Mouse (Mus musculus): ENCODE measurements around the gene Nop9.

Nop9 gene

DNA sequence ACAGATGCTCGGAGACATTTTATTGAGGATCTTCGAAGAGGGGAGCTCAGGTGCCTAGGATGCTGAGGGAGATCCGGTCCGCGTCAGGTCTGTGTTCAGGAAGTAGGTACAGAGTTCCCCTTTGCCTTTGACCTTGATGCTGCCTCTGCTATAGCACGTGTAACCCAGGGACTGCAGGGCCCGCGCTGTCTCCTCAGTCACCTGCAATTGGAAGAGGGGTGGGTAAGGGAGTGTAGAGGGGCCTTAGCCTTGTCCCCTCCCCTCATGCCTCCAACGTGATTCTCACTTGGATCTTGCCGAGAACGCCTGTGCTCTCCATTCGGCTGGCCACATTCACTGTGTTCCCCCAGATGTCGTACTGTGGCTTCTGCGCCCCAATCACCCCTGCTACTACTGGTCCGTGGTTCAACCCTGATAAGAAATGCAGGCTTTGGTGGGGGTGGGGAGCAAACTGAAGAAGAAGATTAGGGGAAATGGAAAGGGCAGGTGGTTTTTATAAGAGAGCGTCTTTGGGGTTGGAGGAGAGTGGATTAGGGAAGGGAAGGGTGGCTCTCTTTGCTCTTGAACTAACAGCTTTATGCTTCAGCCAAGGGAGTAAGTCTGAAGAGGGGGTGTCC is 23.7 kb downstream of the Nop9 start:
- DNase-seq (ENCODE audit: extremely low read depth, low read depth): peak; percentile 89

DNA sequence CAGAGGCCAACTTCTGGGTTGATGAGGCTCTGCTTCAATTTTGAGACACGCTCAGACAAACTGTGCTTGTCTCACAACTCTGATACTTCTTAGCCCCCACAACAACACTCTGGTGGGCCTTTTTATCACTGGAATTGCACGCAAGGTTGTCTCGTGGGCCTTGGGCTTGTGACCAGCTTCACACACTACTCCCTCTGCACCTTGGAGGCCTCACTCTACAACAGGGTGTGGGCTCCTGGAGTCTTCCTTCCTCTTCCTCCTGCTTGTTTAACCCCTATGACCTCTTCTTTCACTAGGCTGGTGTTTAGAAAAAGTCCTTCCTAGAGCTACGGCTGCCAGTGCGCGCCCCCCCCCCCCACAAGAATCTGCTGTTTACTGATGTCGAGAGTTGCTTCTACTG is 31.2 kb downstream of the Nop9 start:
- no peak for DNase-seq (ENCODE audit: extremely low read depth, low read depth)

DNA sequence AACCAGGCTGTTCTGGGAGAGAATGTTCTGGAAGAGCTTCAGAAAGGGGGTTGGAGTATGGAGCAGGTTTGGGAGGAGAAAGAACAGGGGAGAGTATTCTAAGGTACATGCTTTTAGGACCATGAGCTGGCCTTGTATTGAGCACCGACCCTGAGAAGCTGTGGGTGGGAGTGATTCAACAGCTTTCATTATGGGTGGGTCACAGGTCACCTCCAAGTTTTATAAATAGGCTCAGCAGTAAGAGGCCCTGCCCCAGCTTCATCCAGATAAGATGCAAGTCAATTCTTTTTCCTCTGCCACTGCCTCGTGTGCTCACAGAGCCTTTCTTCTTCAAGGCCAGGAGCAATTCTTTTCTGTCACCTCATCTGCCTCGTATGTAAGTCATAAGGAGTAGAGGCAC is 31.7 kb downstream of the Nop9 start:
- no peak for DNase-seq (ENCODE audit: extremely low read depth, low read depth)

DNA sequence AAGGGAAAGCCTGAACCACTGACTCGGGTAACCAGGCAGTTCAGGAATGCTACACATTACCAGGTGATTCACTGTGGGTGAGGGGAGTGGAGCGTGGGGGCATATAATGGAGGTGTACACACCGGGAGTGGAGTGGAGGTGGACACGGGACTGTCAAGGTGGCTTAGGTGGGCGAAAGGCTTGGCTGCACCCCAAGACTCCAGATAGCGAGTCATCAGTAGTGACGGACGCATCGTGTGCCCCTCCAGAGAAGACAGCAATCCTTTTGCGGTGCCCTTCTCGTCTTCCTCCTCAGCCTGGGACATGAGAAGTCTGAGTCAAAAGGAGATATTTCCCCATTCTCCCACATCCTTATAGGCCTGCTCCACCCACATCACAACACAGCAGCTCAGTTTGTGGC is 32.3 kb downstream of the Nop9 start:
- DNase-seq (ENCODE audit: extremely low read depth, low read depth): no peak

DNA sequence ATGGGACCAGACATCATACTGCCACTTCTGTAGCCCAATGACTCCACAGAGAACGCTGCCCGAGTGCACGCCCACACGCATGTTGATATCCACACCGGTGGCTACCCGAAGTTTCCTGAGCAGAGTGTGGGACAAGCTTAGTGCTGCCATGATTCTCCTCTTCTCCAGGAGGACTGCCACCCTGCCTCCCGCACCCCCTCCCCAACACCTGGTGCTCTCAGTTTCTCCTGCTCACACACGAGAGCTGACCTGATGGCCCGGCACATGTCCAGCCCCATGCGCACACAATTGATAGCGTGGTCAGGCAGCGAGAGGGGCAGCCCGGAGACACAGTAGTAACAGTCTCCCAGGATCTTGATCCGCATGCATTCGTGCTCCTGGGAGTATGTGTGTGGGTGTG is 33.2 kb downstream of the Nop9 start:
- no peak for DNase-seq (ENCODE audit: extremely low read depth, low read depth)

DNA sequence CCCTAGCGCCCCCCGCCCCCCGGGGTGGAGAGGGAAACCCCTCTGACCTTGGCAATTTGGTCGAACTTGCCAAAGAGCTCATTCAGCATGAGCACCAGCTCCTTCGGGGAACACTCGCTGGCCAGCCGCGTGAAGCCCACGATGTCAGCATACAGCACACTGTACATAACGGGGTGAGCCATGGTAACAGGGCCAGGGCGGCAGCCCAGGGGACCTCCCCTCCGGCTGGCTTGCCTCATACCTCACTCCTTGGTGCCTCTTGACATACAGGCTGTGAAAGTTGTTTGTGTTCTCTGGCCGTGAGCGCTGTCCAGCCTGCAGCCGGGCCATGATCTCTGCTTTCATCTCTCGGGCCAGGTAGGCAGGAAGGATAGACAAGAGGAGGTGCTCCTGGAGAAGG is 34.2 kb downstream of the Nop9 start:
- no peak for DNase-seq (ENCODE audit: extremely low read depth, low read depth)

DNA sequence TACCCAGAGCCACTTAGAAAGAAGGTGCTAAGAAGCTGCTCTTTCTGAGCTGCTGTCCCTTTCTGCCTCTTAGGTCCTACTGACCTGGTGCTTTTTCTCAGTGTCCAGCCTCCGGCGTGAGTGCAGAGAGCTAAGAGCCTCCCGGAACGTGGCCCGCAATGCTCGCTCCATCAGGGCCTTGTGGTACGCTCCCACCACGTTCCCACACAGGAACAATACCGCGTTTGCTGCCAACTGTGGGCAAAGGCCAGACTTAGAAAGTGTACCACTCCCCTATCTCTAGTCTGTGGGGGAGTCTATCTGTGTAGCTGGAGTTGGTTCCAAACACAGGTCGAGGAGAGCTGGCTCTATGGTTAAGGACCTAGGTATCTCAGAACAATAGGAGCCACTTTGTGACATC is 35.2 kb downstream of the Nop9 start:
- no peak for DNase-seq (ENCODE audit: extremely low read depth, low read depth)

DNA sequence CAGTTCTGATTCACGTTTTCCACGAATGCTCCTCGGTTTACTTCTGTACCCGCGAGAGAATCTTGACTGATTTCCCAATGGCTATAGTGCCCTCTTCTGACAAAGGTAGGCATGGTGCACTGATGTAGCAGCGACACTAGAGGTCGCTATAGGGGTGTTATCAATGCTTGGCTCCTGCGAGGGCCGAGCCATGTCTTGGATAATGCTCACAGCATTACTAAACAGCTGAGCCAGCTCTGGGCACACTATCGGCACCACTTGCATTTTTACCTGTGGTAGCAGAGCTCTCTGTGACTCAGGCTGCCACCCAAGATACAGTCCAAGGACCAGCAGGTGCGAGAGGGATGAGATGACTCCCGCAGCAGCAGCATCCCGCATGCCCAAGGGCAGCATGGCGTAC is 35.8 kb downstream of the Nop9 start:
- DNase-seq (ENCODE audit: extremely low read depth, low read depth): no peak

DNA sequence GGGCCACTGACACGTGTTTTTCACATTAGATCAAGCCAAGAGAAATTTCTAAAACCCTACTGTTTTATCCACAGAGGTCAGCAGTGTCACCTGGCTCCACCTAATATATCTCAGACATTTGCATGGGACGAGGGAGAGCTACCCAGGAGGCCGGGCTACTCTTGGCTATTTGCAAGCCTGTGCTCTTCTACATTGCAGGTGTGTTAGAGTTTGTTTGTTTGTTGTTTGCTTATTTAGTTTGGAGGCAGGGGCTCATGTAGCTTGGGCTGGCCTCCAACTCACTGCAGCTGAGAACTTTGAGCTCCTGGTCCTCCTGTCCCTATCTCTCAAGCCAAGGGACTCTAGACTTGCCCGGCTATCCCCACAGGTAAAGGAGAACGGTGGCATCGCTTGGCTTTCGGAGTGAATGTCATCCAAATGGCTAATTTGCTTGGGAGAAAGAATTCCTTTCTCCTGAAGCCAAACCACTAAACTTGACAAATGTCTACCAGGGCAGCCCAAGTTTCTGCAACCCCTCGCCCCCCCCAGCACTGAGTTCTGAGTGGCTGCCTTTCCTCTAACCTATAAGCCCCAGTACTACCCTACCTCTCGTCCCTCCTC is 37.0 kb downstream of the Nop9 start:
- no peak for DNase-seq (ENCODE audit: extremely low read depth, low read depth)

DNA sequence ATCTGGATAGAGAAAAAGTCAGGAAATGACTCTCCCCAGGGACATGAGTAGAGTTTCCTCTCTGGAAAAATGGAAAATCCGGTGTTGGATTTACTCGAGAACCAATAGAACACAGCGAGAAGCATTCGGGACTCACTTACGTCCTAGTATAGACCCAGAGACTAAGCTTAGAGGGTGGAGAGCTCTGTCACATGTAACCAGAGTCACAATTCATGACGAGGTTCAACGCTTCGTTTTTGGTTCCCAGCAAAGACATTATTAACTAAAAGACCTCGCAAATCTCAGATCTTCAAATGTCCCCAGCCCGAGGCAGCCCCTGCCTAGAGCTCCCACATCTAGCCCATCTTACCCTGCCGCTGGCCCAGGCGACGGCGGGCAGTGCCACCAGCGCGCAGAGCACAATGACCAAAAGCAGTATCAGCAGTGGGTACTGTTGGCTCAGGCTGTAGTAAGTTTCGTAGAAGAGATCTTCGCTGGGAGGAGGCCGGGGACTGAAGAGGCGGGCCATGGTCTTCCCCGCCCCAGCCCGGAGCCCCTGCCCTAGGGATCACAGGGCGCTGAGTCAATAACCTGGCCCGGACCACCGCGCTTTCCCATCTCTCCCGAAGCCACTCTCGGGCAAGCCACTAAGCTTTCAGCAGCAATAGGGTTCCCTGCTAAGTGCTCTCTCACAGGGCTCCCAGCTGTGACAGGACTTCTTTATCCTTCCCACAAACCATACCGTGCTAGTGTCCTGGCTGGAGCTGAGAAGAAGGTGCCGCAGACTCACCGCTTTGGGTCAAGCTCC is 37.9 kb downstream of the Nop9 start:
- no peak for DNase-seq (ENCODE audit: extremely low read depth, low read depth)

DNA sequence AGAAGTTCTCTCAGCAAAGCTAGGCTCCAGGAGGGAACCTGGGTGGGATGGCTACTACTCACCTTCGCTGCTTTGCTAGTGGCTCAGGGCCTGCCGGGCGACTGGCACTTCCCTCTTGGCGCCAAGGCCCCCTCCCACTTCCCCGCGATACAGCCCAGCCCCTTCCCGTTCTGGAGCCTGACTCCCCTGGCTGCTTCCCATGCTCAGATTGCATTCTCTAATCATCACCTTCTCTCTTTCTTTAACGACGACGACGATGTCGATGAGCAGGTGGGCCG is 38.4 kb downstream of the Nop9 start, which contains the start of gene Adcy4:
Gene Adcy4, minus strand, starts transcription at position 138 of the 278 bp plus-strand sequence.
- DNase-seq (ENCODE audit: extremely low read depth, low read depth): no peak

DNA sequence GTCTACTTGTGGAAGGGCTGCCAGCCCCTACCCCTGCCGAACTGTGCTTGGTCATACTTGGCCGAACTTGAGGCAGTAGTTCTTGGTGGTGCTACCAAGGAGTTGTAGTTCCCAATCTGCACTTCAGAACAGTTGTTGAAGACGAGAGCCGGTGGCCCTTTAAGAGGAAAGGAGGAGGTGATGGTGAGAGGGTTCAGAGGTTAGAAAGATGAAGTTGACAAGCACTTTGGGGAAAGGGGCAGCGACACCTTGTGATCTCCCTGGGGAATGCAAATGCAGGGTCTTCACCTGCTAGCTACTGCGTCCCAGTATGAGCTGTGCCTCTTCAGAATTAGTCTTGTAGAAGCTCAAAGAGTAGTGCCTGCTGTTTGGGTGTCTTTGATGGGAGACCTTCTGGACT is 39.7 kb downstream of the Nop9 start:
- no peak for DNase-seq (ENCODE audit: extremely low read depth, low read depth)

DNA sequence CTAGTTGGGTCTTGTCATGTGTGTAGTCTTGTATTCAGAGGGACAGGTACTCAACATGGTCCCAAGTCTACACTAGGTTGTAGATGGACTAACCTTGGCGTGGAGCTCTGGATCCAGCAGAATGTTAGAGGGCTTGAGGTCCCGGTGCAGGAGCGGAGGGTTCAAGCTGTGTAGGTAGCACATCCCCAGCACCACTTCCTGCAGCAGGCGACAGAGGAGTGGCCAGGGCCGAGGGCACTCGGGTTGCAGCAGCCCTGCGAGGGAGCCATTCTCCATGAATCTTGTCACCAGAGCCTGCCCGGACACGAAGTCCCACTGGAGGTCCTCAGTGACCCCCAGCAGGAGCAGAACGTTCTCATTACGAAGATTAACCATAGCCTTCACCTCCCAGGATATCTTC is 42.2 kb downstream of the Nop9 start:
- DNase-seq (ENCODE audit: extremely low read depth, low read depth): no peak

DNA sequence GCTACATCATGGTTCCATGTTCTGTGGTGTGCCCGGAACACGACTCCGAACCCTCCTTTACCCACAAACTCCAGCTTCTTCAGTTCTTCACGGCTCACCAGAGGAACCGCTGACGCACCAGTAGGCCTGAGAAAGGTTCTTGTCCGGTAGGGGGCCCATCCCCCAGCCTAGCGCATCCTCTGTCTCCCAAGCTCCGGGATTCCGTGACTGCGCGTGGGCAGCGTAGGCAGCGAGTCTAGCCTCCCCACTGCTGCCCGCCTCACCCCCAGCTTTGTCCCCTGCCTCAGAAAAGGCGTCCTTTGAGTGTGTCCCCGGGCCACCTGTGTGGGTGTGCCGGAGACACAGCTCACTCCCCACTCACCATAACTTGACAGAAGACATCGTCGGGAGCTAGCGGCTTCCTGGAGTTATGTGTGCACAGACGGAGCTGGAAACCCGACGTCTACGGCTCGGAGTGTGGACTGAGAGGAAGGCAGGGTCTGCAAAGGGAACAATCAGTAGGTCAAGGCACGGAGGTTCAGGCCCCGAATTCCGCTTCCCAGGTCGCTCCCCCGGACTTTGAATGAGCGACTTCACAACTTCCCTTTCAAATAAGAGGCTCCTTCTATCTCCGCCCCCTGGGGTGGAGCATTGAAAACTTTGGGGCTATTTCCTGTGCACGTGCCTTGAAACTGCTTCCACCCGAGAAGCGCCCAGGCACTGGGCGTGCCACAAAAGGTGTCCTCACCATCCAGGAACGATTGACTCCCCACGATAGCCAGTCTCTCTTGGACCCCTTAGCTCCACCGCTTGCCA is 43.0 kb downstream of the Nop9 start, which contains the start of gene Ripk3:
Gene Ripk3, minus strand, starts transcription at position 610 of the 795 bp plus-strand sequence.
- peak; percentile 88 for DNase-seq (ENCODE audit: extremely low read depth, low read depth)

DNA sequence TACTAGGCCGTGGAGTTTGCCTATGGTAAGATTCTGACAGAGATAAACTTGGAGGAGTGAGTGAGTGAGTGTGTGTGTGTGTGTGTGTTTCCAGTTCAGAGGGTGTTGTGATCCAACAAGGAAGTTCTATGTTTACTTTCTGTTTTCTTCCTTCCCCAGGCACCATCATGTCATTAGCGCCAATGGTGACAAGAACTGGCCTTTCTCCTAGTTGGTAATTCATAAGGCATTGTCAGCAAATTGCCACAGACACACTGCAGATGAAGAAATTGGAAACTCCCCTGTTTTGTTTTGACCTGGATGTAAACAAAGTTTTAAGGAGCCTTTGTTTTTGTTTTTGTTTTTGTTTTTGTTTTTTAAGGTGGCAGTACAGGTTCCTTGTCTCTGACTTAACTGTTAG is 48.0 kb downstream of the Nop9 start:
- DNase-seq (ENCODE audit: extremely low read depth, low read depth): no peak

DNA sequence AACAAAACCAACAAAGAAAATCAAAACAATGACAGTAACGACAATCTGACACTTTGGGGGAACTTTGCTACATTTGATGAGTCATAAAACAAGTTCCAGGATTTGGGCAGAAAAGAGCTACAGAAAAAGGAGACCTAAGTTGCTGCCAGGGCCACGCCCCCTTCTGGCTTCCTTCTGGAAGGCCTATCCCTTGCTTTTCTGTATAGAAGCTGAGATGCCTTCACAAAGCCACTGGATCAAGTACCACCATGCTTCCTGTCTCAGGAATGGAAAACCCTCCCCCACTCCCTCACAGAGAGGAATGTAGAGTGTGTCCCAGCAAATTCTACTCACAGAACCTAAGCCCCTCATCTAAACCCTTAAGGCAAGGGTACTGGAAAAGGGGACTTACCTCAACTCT is 48.5 kb downstream of the Nop9 start:
- DNase-seq (ENCODE audit: extremely low read depth, low read depth): no peak

DNA sequence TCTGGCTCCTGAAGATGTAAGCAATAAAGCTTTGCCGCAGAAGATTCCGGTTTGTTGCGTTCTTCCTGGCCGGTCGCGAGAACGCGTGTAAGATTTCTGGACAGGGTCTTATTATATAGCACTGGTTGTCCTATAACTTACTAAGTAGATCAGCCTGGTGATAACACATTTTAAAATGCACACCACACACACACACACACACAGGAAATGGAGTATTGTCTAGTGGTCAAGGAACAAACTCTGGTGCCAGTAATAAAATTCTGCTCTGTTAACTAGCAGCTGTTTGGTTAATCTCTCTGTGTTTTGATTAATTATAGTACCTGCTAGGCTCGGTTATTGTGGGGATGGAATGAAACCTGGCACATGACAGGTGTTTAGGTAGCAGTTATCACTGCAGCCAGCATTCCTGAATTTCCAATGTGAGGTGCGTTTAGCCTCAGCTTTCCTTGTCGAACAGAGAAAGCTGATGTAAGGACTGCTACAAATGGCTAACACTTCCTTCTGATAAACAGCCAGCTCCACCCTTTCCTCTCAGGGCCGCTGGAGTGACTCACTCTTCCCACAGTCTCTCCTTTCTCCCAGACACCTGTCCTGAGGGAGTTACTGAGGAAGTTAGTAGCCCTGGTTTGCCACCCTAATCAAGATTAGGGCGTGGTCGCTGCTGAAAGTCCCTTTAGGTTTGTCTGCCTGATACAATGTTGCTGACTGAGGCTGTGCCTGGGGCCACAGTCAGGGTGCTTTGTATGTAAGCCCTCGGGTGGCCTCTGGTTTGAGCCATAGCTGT is 50.1 kb downstream of the Nop9 start:
- DNase-seq (ENCODE audit: extremely low read depth, low read depth): peak; percentile 64

Data from MEL-GATA-1-ER (cell line).